Mouse (Mus musculus) cerebellum, adult 2 months (tissue): ENCODE results near the gene Taok3.

Experiments used
- CTCF ChIP-seq: fragments of 200-500 bp; IDR thresholded peaks from 2 replicates; pipeline ENCODE4 v1.5.1; 2011; ENCODE audit warnings: low read depth, mild to moderate bottlenecking, control low read depth, low read length, moderate library complexity, borderline replicate concordance; ENCODE audit not compliant: insufficient read depth
- POLR2A ChIP-seq: fragments of 200-500 bp; IDR thresholded peaks from 2 replicates; pipeline ENCODE4 v1.6.1; 2011; ENCODE audit warnings: low read length, control low read depth, borderline replicate concordance; ENCODE audit not compliant: insufficient read depth

DNA sequence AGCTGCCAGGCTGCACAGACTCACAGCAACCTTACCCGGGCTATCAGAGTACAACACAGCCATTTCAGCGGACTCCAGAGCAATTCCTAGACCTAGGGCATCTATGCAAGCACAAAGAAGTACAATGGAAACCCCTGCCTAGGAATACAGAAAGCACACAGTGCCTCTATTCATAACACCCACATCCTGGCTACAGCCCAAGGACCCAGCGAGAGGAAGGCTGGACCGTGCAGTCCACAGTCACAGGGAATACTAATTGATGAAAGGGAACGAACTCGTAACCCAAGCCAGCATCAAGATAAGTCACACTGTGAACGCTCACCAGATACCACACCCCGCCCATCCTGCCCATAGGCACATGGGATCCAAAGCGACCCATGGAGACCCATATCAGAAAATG, 164.1 kb downstream of the Taok3 start:
- TF ChIP-seq CTCF (no peak), POLR2A (no peak)
